Mouse (Mus musculus) bone marrow, adult 2 months (tissue): ENCODE measurements around the gene 9530068E07Rik.

ENCODE experiments used
- CTCF ChIP-seq: fragments of 200-500 bp; IDR thresholded peaks from 2 replicates; pipeline ENCODE4 v1.5.1; 2011; ENCODE audit warnings: low read length, control low read depth; ENCODE audit not compliant: control insufficient read depth, insufficient read depth
- POLR2A ChIP-seq: fragments of 200-500 bp; IDR thresholded peaks from 2 replicates; pipeline ENCODE4 v1.6.1; 2011; ENCODE audit warnings: low read depth, mild to moderate bottlenecking, control low read depth, low read length, borderline replicate concordance; ENCODE audit not compliant: control insufficient read depth

DNA sequence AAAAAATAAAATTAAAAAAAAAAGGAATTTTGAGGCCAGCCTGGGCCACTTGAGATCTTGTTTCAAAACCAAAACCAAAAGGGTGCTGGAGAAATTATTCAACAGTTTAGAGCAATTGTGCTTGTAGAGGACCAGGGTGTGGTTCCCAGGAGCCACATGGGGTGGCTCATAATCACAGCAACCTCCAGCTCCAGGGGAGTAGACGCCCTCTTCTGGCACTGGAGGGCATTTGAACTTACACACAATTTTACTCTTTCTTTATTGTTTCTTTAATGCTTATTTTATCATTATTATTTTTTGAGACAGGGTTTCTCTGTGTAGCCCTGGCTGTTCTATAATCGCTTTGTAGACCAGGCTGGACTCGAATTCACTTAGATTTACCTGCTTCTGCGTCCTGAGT, 885 bp upstream of the 9530068E07Rik start:
- TF ChIP-seq POLR2A (no peak), CTCF (peak; percentile 10; the same call in 1 of the 2 replicates)
